Mouse (Mus musculus) large intestine, adult 2 months (tissue): ENCODE data around the gene Shisa9. TPM values are rescaled to one million over a fixed set of nuclear protein-coding genes. Genes with fewer than 3 reads are reported as not detected.

Experiments used
- DNase-seq: peaks from one replicate; pipeline ENCODE4 v3.0.0-alpha.2; 2012; ENCODE audit warnings: low read depth, low spot score
- WGBS: fragments of 180-500 bp; shearing (Covaris S2); methylation state at CpG from one replicate; pipeline ENCODE4 v1.1.7; 2018; 5-methylcytosine and 5-hydroxymethylcytosine counted together
- polyA plus RNA-seq: library from polyadenylated mRNA; depleted of rRNA; stranded (reverse); fragments of >200 nt; gene quantifications from 2 replicates; pipeline ENCODE4 v1.2.3, GENCODE M21; 2012

The Shisa9 gene
- polyA plus RNA-seq, 1 experiment: not detected

GRCm38 (mm10) chr16:12035626-12036025 lies 51.7 kb downstream of the Shisa9 start:
- DNase-seq: no peak
- 73% methylated on average over 3 of the region's 3 CpGs for WGBS

GRCm38 (mm10) chr16:12040935-12041334 lies 57.0 kb downstream of the Shisa9 start:
- WGBS: 54% methylated on average over 5 of the region's 5 CpGs

GRCm38 (mm10) chr16:12052051-12052450 lies 68.1 kb downstream of the Shisa9 start:
- no peak for DNase-seq
- WGBS: 70% methylated on average over 1 of the region's 1 CpGs

More at GRCm38 (mm10) chr16:12040935-12041334, 57.0 kb downstream of the Shisa9 start:
- DNase-seq: no peak

- whole genome bisulfite sequencing: 77% methylated on average over 5 of the region's 5 CpGs
- no peak for DNase-seq
Measured at GRCm38 (mm10) chr16:12072573-12072972, 88.7 kb downstream of the Shisa9 start.

- no peak for DNase-seq
- WGBS: 40% methylated on average over 3 of the region's 3 CpGs
Measured at GRCm38 (mm10) chr16:12076270-12076669, 92.4 kb downstream of the Shisa9 start.

- no peak for DNase-seq
- 77% methylated on average over 2 of the region's 2 CpGs for WGBS
Measured at GRCm38 (mm10) chr16:12076700-12077099, 92.8 kb downstream of the Shisa9 start.

- DNase-seq: no peak
- WGBS: 91% methylated on average over 2 of the region's 2 CpGs
Measured at GRCm38 (mm10) chr16:12083082-12083481, 99.2 kb downstream of the Shisa9 start.

- no peak for DNase-seq
- 64% methylated on average over 5 of the region's 5 CpGs for WGBS
Measured at GRCm38 (mm10) chr16:12090604-12091235, 106.8 kb downstream of the Shisa9 start.

- WGBS: 76% methylated on average over 4 of the region's 4 CpGs
- no peak for DNase-seq
Measured at GRCm38 (mm10) chr16:12093253-12093652, 109.3 kb downstream of the Shisa9 start.

GRCm38 (mm10) chr16:12094784-12095315 lies 110.9 kb downstream of the Shisa9 start:
- 75% methylated on average over 7 of the region's 7 CpGs for WGBS
- no peak for DNase-seq

- WGBS: 41% methylated on average over 2 of the region's 2 CpGs
- DNase-seq: no peak
Measured at GRCm38 (mm10) chr16:12095365-12095764, 111.5 kb downstream of the Shisa9 start.

GRCm38 (mm10) chr16:12108436-12108835 lies 124.5 kb downstream of the Shisa9 start:
- DNase-seq: no peak
- 86% methylated on average over 4 of the region's 4 CpGs for WGBS

- DNase-seq: no peak
- 76% methylated on average over 5 of the region's 5 CpGs for WGBS
Measured at GRCm38 (mm10) chr16:12110851-12111437, 127.0 kb downstream of the Shisa9 start.

- DNase-seq: no peak
- 63% methylated on average over 5 of the region's 5 CpGs for WGBS
Measured at GRCm38 (mm10) chr16:12114396-12114795, 130.5 kb downstream of the Shisa9 start.

- WGBS: 54% methylated on average over 7 of the region's 7 CpGs
Measured at GRCm38 (mm10) chr16:12115040-12115856, 131.3 kb downstream of the Shisa9 start.

GRCm38 (mm10) chr16:12116926-12117325 lies 133.0 kb downstream of the Shisa9 start:
- DNase-seq: no peak
- 97% methylated on average over 1 of the region's 1 CpGs for WGBS

More at GRCm38 (mm10) chr16:12115040-12115856, 131.3 kb downstream of the Shisa9 start:
- DNase-seq: no peak

- WGBS: 78% methylated on average over 3 of the region's 3 CpGs
- no peak for DNase-seq
Measured at GRCm38 (mm10) chr16:12119463-12119862, 135.6 kb downstream of the Shisa9 start.

GRCm38 (mm10) chr16:12129782-12130181 lies 145.9 kb downstream of the Shisa9 start:
- 77% methylated on average over 3 of the region's 3 CpGs for WGBS

GRCm38 (mm10) chr16:12146666-12147065 lies 162.8 kb downstream of the Shisa9 start:
- DNase-seq: no peak

More at GRCm38 (mm10) chr16:12129782-12130181, 145.9 kb downstream of the Shisa9 start:
- DNase-seq: no peak

- WGBS: 79% methylated on average over 4 of the region's 4 CpGs
Measured at GRCm38 (mm10) chr16:12151986-12152385, 168.1 kb downstream of the Shisa9 start.

More at GRCm38 (mm10) chr16:12151986-12152385, 168.1 kb downstream of the Shisa9 start:
- no peak for DNase-seq
